Mouse (Mus musculus): ENCODE measurements at regions not wholly inside any gene's neighbourhood (a gene's known extent, or its start where the extent isn't known, plus 50 kb on each side); places are given as distances from the start of the nearest gene placed in this dataset.

GRCm38 (mm10) chr5:129338511-129338910, 162.5 kb upstream of the Sfswap start:
- TF ChIP-seq EP300 (IDR thresholded peaks at IDR 0.05; ENCODE audit: insufficient read depth, low read depth, low read length) (no peak), CTCF (IDR thresholded peaks at IDR 0.05) (no peak)
